Mouse (Mus musculus) kidney, postnatal 14 days (tissue): ENCODE data around the gene Zfhx3.
A peak's percentile ranks its signal among the peaks of the same experiment; 100 is the strongest.

Source experiments
- DNase-seq: peaks from one replicate; pipeline ENCODE4 v3.0.0; 2022; ENCODE audit warnings: mixed read lengths

Zfhx3 gene

GRCm38 (mm10) chr8:108813375-108813774 lies 870.9 kb downstream of the Zfhx3 start:
- no peak for DNase-seq

GRCm38 (mm10) chr8:108819271-108819671 lies 876.8 kb downstream of the Zfhx3 start:
- DNase-seq, result no peak

- DNase-seq, result peak; percentile 14
Observed at GRCm38 (mm10) chr8:108819826-108820225, 877.4 kb downstream of the Zfhx3 start.

- DNase-seq, result peak; percentile 69
Observed at GRCm38 (mm10) chr8:108820634-108821033, 878.2 kb downstream of the Zfhx3 start.

- DNase-seq, result peak; percentile 34
Observed at GRCm38 (mm10) chr8:108822841-108823266, 880.4 kb downstream of the Zfhx3 start.

- no peak for DNase-seq
Observed at GRCm38 (mm10) chr8:108824049-108824448, 881.6 kb downstream of the Zfhx3 start.

- DNase-seq, result no peak
Observed at GRCm38 (mm10) chr8:108826414-108826813, 884.0 kb downstream of the Zfhx3 start.

- DNase-seq, result peak; percentile 41
Observed at GRCm38 (mm10) chr8:108827428-108827827, 885.0 kb downstream of the Zfhx3 start.

GRCm38 (mm10) chr8:108829305-108829717 lies 886.9 kb downstream of the Zfhx3 start:
- DNase-seq, result no peak

GRCm38 (mm10) chr8:108835143-108835542 lies 892.7 kb downstream of the Zfhx3 start:
- no peak for DNase-seq

GRCm38 (mm10) chr8:108837788-108838187 lies 895.3 kb downstream of the Zfhx3 start:
- DNase-seq, result no peak

- no peak for DNase-seq
Observed at GRCm38 (mm10) chr8:108838761-108839160, 896.3 kb downstream of the Zfhx3 start.

GRCm38 (mm10) chr8:108842307-108842706 lies 899.9 kb downstream of the Zfhx3 start:
- DNase-seq, result no peak

- no peak for DNase-seq
Observed at GRCm38 (mm10) chr8:108846174-108846573, 903.7 kb downstream of the Zfhx3 start.

GRCm38 (mm10) chr8:108846827-108847226 lies 904.4 kb downstream of the Zfhx3 start:
- DNase-seq, result no peak

GRCm38 (mm10) chr8:108847356-108847755 lies 904.9 kb downstream of the Zfhx3 start:
- DNase-seq, result peak; percentile 24

- DNase-seq, result no peak
Observed at GRCm38 (mm10) chr8:108848484-108848883, 906.0 kb downstream of the Zfhx3 start.

- peak; percentile 19 for DNase-seq
Observed at GRCm38 (mm10) chr8:108853028-108853427, 910.6 kb downstream of the Zfhx3 start.

- DNase-seq, result peak; percentile 35
Observed at GRCm38 (mm10) chr8:108854444-108855102, 912.1 kb downstream of the Zfhx3 start.

GRCm38 (mm10) chr8:108859001-108859400 lies 916.6 kb downstream of the Zfhx3 start:
- DNase-seq, result no peak

- peak; percentile 56 for DNase-seq
Observed at GRCm38 (mm10) chr8:108859983-108860382, 917.5 kb downstream of the Zfhx3 start.

GRCm38 (mm10) chr8:108863440-108863839 lies 921.0 kb downstream of the Zfhx3 start:
- DNase-seq, result no peak

GRCm38 (mm10) chr8:108866430-108866829 lies 924.0 kb downstream of the Zfhx3 start:
- DNase-seq, result no peak

GRCm38 (mm10) chr8:108867482-108868258 lies 925.2 kb downstream of the Zfhx3 start:
- peak; percentile 42 for DNase-seq
